Mouse (Mus musculus): ENCODE measurements around the gene Srsf5. TPM values are rescaled to one million over a fixed set of nuclear protein-coding genes. Genes with fewer than 3 reads are reported as not detected.

Gene Srsf5
- polyA plus RNA-seq, 2 experiments: 162 to 281 TPM

GRCm38 (mm10) chr12:80951640-80952219 lies 6.4 kb downstream of the Srsf5 start:
- H3K4me2 ChIP-seq (ENCODE audit: low read depth): no peak overlapping the region
- peaks cover 1 to 11% of the 10 kb centered on the region in 2 experiments; a peak in 3 of 4 replicates for H3K4me1 ChIP-seq (replicated peaks; ENCODE audit: control insufficient read depth in 2 of 2, insufficient read depth in 2 of 2, low read length in 1 of 2)
- DNase-seq (ENCODE audit: low read depth in 3 of 3, low spot score in 3 of 3): no peak
- H3K9ac ChIP-seq (replicated peaks): no peak overlapping the region
- H3K4me3 ChIP-seq (ENCODE audit: insufficient read depth in 1 of 2, low read depth in 2 of 2, low read length in 2 of 2): no peak overlapping the region
- TF ChIP-seq CTCF (IDR thresholded peaks at IDR 0.05; ENCODE audit: low read depth): no peak
- TF ChIP-seq EP300 (IDR thresholded peaks at IDR 0.05; ENCODE audit: low read depth): no peak
- no peaks in the 10 kb centered on the region for H3K27me3 ChIP-seq (ENCODE audit: control insufficient read depth, insufficient read depth, low read length)
- H3K27ac ChIP-seq: no peak overlapping the region
- peaks cover 92% of the 10 kb centered on the region for H3K36me3 ChIP-seq (replicated peaks; ENCODE audit: control insufficient read depth, insufficient read depth, low read depth)
- ATAC-seq (ENCODE audit: insufficient read depth): no peak
- H3K9me3 ChIP-seq (ENCODE audit: control insufficient read depth, low read length): no peaks in the 10 kb centered on the region
- 92% methylated on average over 3 of the region's 3 CpGs for WGBS (ENCODE audit: insufficient replicate concordance)

GRCm38 (mm10) chr12:80952526-80952925 lies 7.2 kb downstream of the Srsf5 start:
- Histone ChIP-seq H3K36me3 (replicated peaks; ENCODE audit: control insufficient read depth, insufficient read depth, low read depth) (peaks cover 90% of the 10 kb centered on the region), H3K27me3 (ENCODE audit: control insufficient read depth, insufficient read depth, low read length) (no peaks in the 10 kb centered on the region)

GRCm38 (mm10) chr12:80956039-80956438 lies 10.7 kb downstream of the Srsf5 start:
- no peaks in the 10 kb centered on the region for H3K9me3 ChIP-seq (ENCODE audit: control insufficient read depth, low read length)
- no peak overlapping the region for H3K4me2 ChIP-seq (ENCODE audit: low read depth)
- H3K36me3 ChIP-seq (replicated peaks; ENCODE audit: control insufficient read depth, insufficient read depth, low read depth): peaks cover 84% of the 10 kb centered on the region
- ATAC-seq (ENCODE audit: insufficient read depth) (no peak), DNase-seq (ENCODE audit: low read depth in 3 of 3, low spot score in 3 of 3) (no peak)
- no peak overlapping the region for H3K9ac ChIP-seq (replicated peaks)
- TF ChIP-seq CTCF (IDR thresholded peaks at IDR 0.05; ENCODE audit: low read depth) (no peak), EP300 (IDR thresholded peaks at IDR 0.05; ENCODE audit: low read depth) (no peak)
- no peaks in the 10 kb centered on the region for H3K27me3 ChIP-seq (ENCODE audit: control insufficient read depth, insufficient read depth, low read length)
- no peak overlapping the region for H3K4me3 ChIP-seq (ENCODE audit: insufficient read depth in 1 of 2, low read depth in 2 of 2, low read length in 2 of 2)
- 72% methylated on average over 3 of the region's 3 CpGs for WGBS (ENCODE audit: insufficient replicate concordance)
- H3K27ac ChIP-seq: no peak overlapping the region
- no peaks in the 10 kb centered on the region for H3K4me1 ChIP-seq (replicated peaks; ENCODE audit: control insufficient read depth in 2 of 2, insufficient read depth in 2 of 2, low read length in 1 of 2)

More at GRCm38 (mm10) chr12:80952526-80952925, 7.2 kb downstream of the Srsf5 start:
- WGBS (ENCODE audit: insufficient replicate concordance): 81% methylated on average over 1 of the region's 1 CpGs
- no peak for DNase-seq (ENCODE audit: low read depth in 3 of 3, low spot score in 3 of 3)
- Histone ChIP-seq H3K9me3 (ENCODE audit: control insufficient read depth, low read length) (no peaks in the 10 kb centered on the region), H3K27ac (no peak overlapping the region), H3K4me3 (ENCODE audit: insufficient read depth in 1 of 2, low read depth in 2 of 2, low read length in 2 of 2) (no peak overlapping the region), H3K9ac (replicated peaks) (no peak overlapping the region), H3K4me1 (replicated peaks; ENCODE audit: control insufficient read depth in 2 of 2, insufficient read depth in 2 of 2, low read length in 1 of 2) (peaks cover 0 to 5% of the 10 kb centered on the region in 2 experiments; a peak in 2 of 4 replicates), H3K4me2 (ENCODE audit: low read depth) (no peak overlapping the region)
- TF ChIP-seq CTCF (IDR thresholded peaks at IDR 0.05; ENCODE audit: low read depth) (no peak), EP300 (IDR thresholded peaks at IDR 0.05; ENCODE audit: low read depth) (no peak)
- no peak for ATAC-seq (ENCODE audit: insufficient read depth)

GRCm38 (mm10) chr12:80957961-80958360 lies 12.7 kb downstream of the Srsf5 start:
- 82% methylated on average over 4 of the region's 4 CpGs for WGBS (ENCODE audit: insufficient replicate concordance)
- no peaks in the 10 kb centered on the region for H3K9me3 ChIP-seq (ENCODE audit: control insufficient read depth, low read length)
- H3K27me3 ChIP-seq (ENCODE audit: control insufficient read depth, insufficient read depth, low read length): no peaks in the 10 kb centered on the region
- no peak overlapping the region for H3K4me3 ChIP-seq (ENCODE audit: insufficient read depth in 1 of 2, low read depth in 2 of 2, low read length in 2 of 2)
- H3K36me3 ChIP-seq (replicated peaks; ENCODE audit: control insufficient read depth, insufficient read depth, low read depth): peaks cover 64% of the 10 kb centered on the region
- H3K9ac ChIP-seq (replicated peaks): no peak overlapping the region
- TF ChIP-seq CTCF (IDR thresholded peaks at IDR 0.05; ENCODE audit: low read depth) (no peak), EP300 (IDR thresholded peaks at IDR 0.05; ENCODE audit: low read depth) (no peak)
- no peak overlapping the region for H3K27ac ChIP-seq
- DNase-seq (ENCODE audit: low read depth in 3 of 3, low spot score in 3 of 3) (no peak), ATAC-seq (ENCODE audit: insufficient read depth) (no peak)
- no peak overlapping the region for H3K4me2 ChIP-seq (ENCODE audit: low read depth)
- no peaks in the 10 kb centered on the region for H3K4me1 ChIP-seq (replicated peaks; ENCODE audit: control insufficient read depth in 2 of 2, insufficient read depth in 2 of 2, low read length in 1 of 2)

- H3K27ac ChIP-seq: no peak overlapping the region
- no peak overlapping the region for H3K4me2 ChIP-seq (ENCODE audit: low read depth)
- ATAC-seq (ENCODE audit: insufficient read depth) (no peak), DNase-seq (ENCODE audit: low read depth in 3 of 3, low spot score in 3 of 3) (no peak)
- H3K27me3 ChIP-seq (ENCODE audit: control insufficient read depth, insufficient read depth, low read length): no peaks in the 10 kb centered on the region
- WGBS (ENCODE audit: insufficient replicate concordance): 76% methylated on average over 4 of the region's 4 CpGs
- H3K4me1 ChIP-seq (replicated peaks; ENCODE audit: control insufficient read depth in 2 of 2, insufficient read depth in 2 of 2, low read length in 1 of 2): peaks cover 0 to under 1% of the 10 kb centered on the region in 2 experiments; a peak in 1 of 4 replicates
- no peak for TF ChIP-seq CTCF (IDR thresholded peaks at IDR 0.05; ENCODE audit: low read depth)
- TF ChIP-seq EP300 (IDR thresholded peaks at IDR 0.05; ENCODE audit: low read depth): no peak
- H3K36me3 ChIP-seq (replicated peaks; ENCODE audit: control insufficient read depth, insufficient read depth, low read depth): peaks cover 20% of the 10 kb centered on the region
- no peak overlapping the region for H3K9ac ChIP-seq (replicated peaks)
- H3K4me3 ChIP-seq (ENCODE audit: insufficient read depth in 1 of 2, low read depth in 2 of 2, low read length in 2 of 2): no peak overlapping the region
- H3K9me3 ChIP-seq (ENCODE audit: control insufficient read depth, low read length): no peaks in the 10 kb centered on the region
Observed at GRCm38 (mm10) chr12:80962566-80962965, 17.3 kb downstream of the Srsf5 start.
